Mouse (Mus musculus) erythroblast, embryonic 14.5 days (primary cell): ENCODE results near the gene Klk9.

Experiments
- GATA1 ChIP-seq: IDR thresholded peaks from 2 replicates; pipeline ENCODE4 v1.6.1; 2012; ENCODE audit warnings: low read length, inconsistent platforms, mixed read lengths
- TAL1 ChIP-seq: IDR thresholded peaks from 3 replicates; pipeline ENCODE4 v1.6.1; 2012; ENCODE audit warnings: low read length, inconsistent platforms, mixed read lengths

- TF ChIP-seq GATA1, result no peak
- TF ChIP-seq TAL1, result no peak
Observed at GRCm38 (mm10) chr7:43799876-43800275, 8.2 kb downstream of the Klk9 start.
